Mouse (Mus musculus) heart, postnatal 0 days (tissue): ENCODE results near the gene Arid1a.

Source experiments
- CTCF ChIP-seq: IDR thresholded peaks from 2 replicates; pipeline ENCODE4 v1.5.1; 2016; ENCODE audit warnings: antibody characterized with exemption, control low read depth, low read depth
- EP300 ChIP-seq: IDR thresholded peaks from 2 replicates; pipeline ENCODE4 v1.6.1; 2016; ENCODE audit warnings: antibody characterized with exemption, low read depth

DNA sequence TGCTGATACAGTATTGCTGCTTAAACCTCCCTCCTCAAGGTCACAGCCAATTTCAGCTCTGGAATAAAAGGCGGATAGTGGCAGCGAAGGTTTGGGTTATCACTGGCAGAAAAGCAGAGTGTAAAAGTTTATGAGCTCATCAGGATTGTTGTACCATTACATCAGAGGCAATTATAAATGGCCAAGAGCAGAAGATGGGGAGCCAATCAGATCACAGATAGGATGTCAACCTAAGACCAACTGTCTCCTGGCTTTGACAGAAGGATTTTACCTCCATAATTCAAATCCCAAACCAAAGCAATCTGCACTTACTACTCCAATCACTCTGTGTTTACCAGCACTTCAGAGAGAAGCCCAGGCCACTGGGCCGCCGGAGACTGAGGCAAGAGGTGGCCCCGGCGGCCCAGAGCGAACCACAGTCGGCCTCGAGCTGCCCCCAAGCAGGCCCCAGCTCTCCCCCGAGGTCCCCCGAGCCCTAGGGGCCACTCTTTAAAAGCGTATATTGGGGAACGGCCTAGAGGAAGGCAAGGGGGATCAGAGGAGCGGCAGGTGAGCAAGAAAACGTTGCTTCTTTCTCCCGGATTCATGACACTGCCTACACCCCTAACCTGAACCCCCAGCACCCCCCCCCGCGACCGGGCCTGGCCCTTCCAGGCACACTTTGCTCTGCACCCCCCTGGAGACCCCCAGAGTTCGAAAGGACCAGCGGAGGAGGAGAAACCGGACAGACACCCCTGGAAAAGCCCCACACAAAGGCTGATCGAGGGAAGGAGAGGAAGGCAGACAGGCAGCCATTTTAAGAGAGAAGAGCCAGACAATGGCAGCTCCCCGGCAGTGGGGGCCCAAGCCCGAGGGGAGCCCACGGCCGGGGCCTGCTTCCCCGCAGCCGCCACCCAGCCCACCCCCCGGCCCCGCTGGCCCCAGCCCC is 4.8 kb downstream of the Arid1a start:
- no peak for TF ChIP-seq EP300
- no peak for TF ChIP-seq CTCF
